Mouse (Mus musculus) cortical plate, adult 2 months (tissue): Measurements from ENCODE around the gene Macrod2.

Experiments used
- CTCF ChIP-seq: fragments of 200-500 bp; IDR thresholded peaks from 2 replicates; pipeline ENCODE4 v1.5.1; 2011; ENCODE audit warnings: mild to moderate bottlenecking, control low read depth, low read length; ENCODE audit not compliant: insufficient read depth; ENCODE audit errors: extremely low read depth
- POLR2A ChIP-seq: fragments of 200-500 bp; IDR thresholded peaks from 2 replicates; pipeline ENCODE4 v1.6.1; 2011; ENCODE audit warnings: mild to moderate bottlenecking, low read length, control low read depth; ENCODE audit not compliant: insufficient read depth; ENCODE audit errors: extremely low read depth

DNA sequence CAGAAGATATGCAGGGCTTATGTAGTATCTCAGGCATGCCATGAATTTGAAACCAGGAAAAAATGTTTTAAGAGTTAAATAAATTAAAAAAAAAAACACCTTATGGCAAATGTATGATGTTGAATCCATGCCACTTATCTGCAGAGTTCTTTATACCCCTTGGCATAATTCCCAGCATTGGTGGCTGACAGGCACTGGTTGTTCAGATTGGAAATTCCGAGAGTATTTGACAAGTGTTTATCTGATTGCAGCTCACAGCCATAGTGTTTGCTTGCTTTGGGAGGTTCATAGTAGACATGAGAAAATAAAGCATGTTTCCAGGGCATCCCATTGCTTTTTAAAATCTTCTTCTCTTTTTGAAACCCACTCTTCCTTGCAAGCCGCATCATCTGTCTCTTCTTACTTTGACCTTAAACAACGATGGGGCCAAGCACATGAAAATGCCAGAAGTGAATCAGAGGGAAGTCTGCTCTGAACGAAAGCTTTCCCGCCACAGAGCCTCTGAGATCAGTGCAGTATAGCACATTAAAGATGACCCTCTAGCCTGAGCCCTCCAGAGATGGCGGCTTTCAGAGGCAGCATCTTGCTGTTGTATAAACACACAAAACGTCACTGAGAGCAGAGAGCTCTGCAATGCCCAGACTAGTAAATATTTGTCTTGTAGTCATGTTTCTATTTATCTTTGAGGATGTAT lies 1305.8 kb downstream of the Macrod2 start:
- TF ChIP-seq CTCF (no peak), POLR2A (no peak)
